Mouse (Mus musculus) thymus, adult 2 months (tissue): ENCODE measurements around the gene Dab2ip. TPM values are rescaled to one million over a fixed set of nuclear protein-coding genes. Genes with fewer than 3 reads are reported as not detected.

Experiments used
- DNase-seq: peaks from one replicate; pipeline ENCODE4 v3.0.0; 2021
- H3K27ac ChIP-seq: fragments of 200-500 bp; 2 replicates; pipeline ENCODE4 v1.5.1; 2012; ENCODE audit warnings: low read length, control low read depth; ENCODE audit not compliant: control insufficient read depth, insufficient read depth
- H3K27me3 ChIP-seq: fragments of 200-500 bp; 2 replicates; pipeline ENCODE4 v1.6.1; 2012; ENCODE audit warnings: mild to moderate bottlenecking, low read length, moderate library complexity, mixed read lengths; ENCODE audit not compliant: control insufficient read depth, insufficient read depth
- H3K36me3 ChIP-seq: fragments of 200-500 bp; 2 replicates; pipeline ENCODE4 v1.6.1; 2012; ENCODE audit warnings: mild to moderate bottlenecking, low read length, moderate library complexity; ENCODE audit not compliant: control insufficient read depth, insufficient read depth
- H3K4me1 ChIP-seq: fragments of 200-500 bp; replicated peaks from 2 replicates; pipeline ENCODE4 v1.6.1; 2012; ENCODE audit warnings: low read length; ENCODE audit not compliant: control insufficient read depth, insufficient read depth
- H3K4me3 ChIP-seq: fragments of 200-500 bp; 2 replicates; pipeline ENCODE4 v1.5.1; 2012; ENCODE audit warnings: mild to moderate bottlenecking, low read length, control low read depth, moderate library complexity; ENCODE audit not compliant: control insufficient read depth, insufficient read depth
- CTCF ChIP-seq: fragments of 200-500 bp; IDR thresholded peaks from 2 replicates; pipeline ENCODE4 v1.5.1; 2012; ENCODE audit warnings: mild to moderate bottlenecking, control low read depth, low read length, moderate library complexity, borderline replicate concordance; ENCODE audit not compliant: control insufficient read depth, poor library complexity, insufficient read depth; ENCODE audit errors: extremely low read depth
- POLR2A ChIP-seq: fragments of 200-500 bp; IDR thresholded peaks from 2 replicates; pipeline ENCODE4 v1.6.1; 2012; ENCODE audit warnings: mild to moderate bottlenecking, low read length, control low read depth, moderate library complexity; ENCODE audit not compliant: control insufficient read depth, poor library complexity, insufficient read depth; ENCODE audit errors: extremely low read depth
- WGBS: fragments of 180-500 bp; shearing (Covaris S2); methylation state at CpG from one replicate; pipeline ENCODE4 v1.1.7; 2018; 5-methylcytosine and 5-hydroxymethylcytosine counted together
- polyA plus RNA-seq: library from polyadenylated mRNA; depleted of rRNA; stranded (reverse); fragments of >200 nt; gene quantifications from 2 replicates; pipeline ENCODE4 v1.2.3, GENCODE M21; 2012

Gene Dab2ip
- polyA plus RNA-seq, 1 experiment, result 36.2 TPM

GRCm38 (mm10) chr2:35591961-35592724 is 34.1 kb downstream of the Dab2ip start:
- no peak overlapping the region for H3K27ac ChIP-seq
- TF ChIP-seq CTCF (no peak), POLR2A (no peak)
- 87% methylated on average over 14 of the region's 14 CpGs for WGBS
- H3K27me3 ChIP-seq, result no peaks in the 10 kb centered on the region
- no peaks in the 10 kb centered on the region for H3K4me1 ChIP-seq
- no peak overlapping the region for H3K4me3 ChIP-seq
- H3K36me3 ChIP-seq, result no peaks in the 10 kb centered on the region
- DNase-seq, result no peak

GRCm38 (mm10) chr2:35592725-35593392 is 34.8 kb downstream of the Dab2ip start:
- WGBS, result 93% methylated on average over 9 of the region's 9 CpGs
- Histone ChIP-seq H3K36me3 (no peaks in the 10 kb centered on the region), H3K4me1 (no peaks in the 10 kb centered on the region), H3K27me3 (no peaks in the 10 kb centered on the region), H3K27ac (no peak overlapping the region), H3K4me3 (no peak overlapping the region)
- no peak for TF ChIP-seq CTCF
- TF ChIP-seq POLR2A, result no peak
- DNase-seq, result no peak

GRCm38 (mm10) chr2:35593889-35594288 is 35.8 kb downstream of the Dab2ip start:
- H3K27ac ChIP-seq, result no peak overlapping the region
- no peaks in the 10 kb centered on the region for H3K36me3 ChIP-seq
- WGBS, result 82% methylated on average over 7 of the region's 7 CpGs
- no peaks in the 10 kb centered on the region for H3K27me3 ChIP-seq
- DNase-seq, result no peak
- TF ChIP-seq POLR2A (no peak), CTCF (no peak)
- no peak overlapping the region for H3K4me3 ChIP-seq
- no peaks in the 10 kb centered on the region for H3K4me1 ChIP-seq

- H3K36me3 ChIP-seq, result no peaks in the 10 kb centered on the region
- 85% methylated on average over 1 of the region's 1 CpGs for whole genome bisulfite sequencing
- no peak for DNase-seq
- no peak overlapping the region for H3K4me3 ChIP-seq
- H3K27me3 ChIP-seq, result no peaks in the 10 kb centered on the region
- no peak overlapping the region for H3K27ac ChIP-seq
- TF ChIP-seq POLR2A (no peak), CTCF (no peak)
- H3K4me1 ChIP-seq, result no peaks in the 10 kb centered on the region
These were observed 37.0 kb downstream of the Dab2ip start for GRCm38 (mm10) chr2:35595102-35595501.

GRCm38 (mm10) chr2:35595718-35596117 is 37.7 kb downstream of the Dab2ip start:
- Histone ChIP-seq H3K27me3 (no peaks in the 10 kb centered on the region), H3K27ac (no peak overlapping the region), H3K4me3 (no peak overlapping the region), H3K36me3 (no peaks in the 10 kb centered on the region), H3K4me1 (no peaks in the 10 kb centered on the region)
- no peak for DNase-seq
- 88% methylated on average over 5 of the region's 5 CpGs for WGBS
- TF ChIP-seq CTCF (no peak), POLR2A (no peak)

- TF ChIP-seq POLR2A, result no peak
- Histone ChIP-seq H3K4me3 (no peak overlapping the region), H3K27me3 (no peaks in the 10 kb centered on the region), H3K4me1 (no peaks in the 10 kb centered on the region), H3K27ac (no peak overlapping the region), H3K36me3 (no peaks in the 10 kb centered on the region)
- no peak for DNase-seq
- WGBS, result 94% methylated on average over 4 of the region's 4 CpGs
These were observed 38.7 kb downstream of the Dab2ip start for GRCm38 (mm10) chr2:35596796-35597195.

GRCm38 (mm10) chr2:35598819-35599218 is 40.8 kb downstream of the Dab2ip start:
- H3K27me3 ChIP-seq, result no peaks in the 10 kb centered on the region
- H3K36me3 ChIP-seq, result no peaks in the 10 kb centered on the region
- H3K4me1 ChIP-seq, result no peaks in the 10 kb centered on the region
- 89% methylated on average over 3 of the region's 3 CpGs for WGBS
- DNase-seq, result no peak
- no peak for TF ChIP-seq CTCF
- no peak for TF ChIP-seq POLR2A
- no peak overlapping the region for H3K4me3 ChIP-seq
- H3K27ac ChIP-seq, result no peak overlapping the region
